Mouse (Mus musculus) ES-Bruce4 (cell line): ENCODE data around the gene Fstl4. TPM values are rescaled to one million over a fixed set of nuclear protein-coding genes. Genes with fewer than 3 reads are reported as not detected.

Source experiments
- H3K27ac ChIP-seq: 2 replicates; pipeline ENCODE4 v1.5.1; 2012; ENCODE audit warnings: low read length, inconsistent platforms; ENCODE audit not compliant: insufficient read depth
- H3K27me3 ChIP-seq: 2 replicates; pipeline ENCODE4 v1.6.1; 2012; ENCODE audit warnings: mild to moderate bottlenecking, low read length, inconsistent platforms; ENCODE audit not compliant: control insufficient read depth, poor library complexity, insufficient read depth, severe bottlenecking
- H3K36me3 ChIP-seq: 2 replicates; pipeline ENCODE4 v1.6.1; 2012; ENCODE audit warnings: inconsistent platforms, mild to moderate bottlenecking, low read length, moderate library complexity; ENCODE audit not compliant: control insufficient read depth, poor library complexity, insufficient read depth, severe bottlenecking
- H3K4me1 ChIP-seq: one replicate; pipeline ENCODE4 v1.8.1; 2011; ENCODE audit warnings: low read length; ENCODE audit not compliant: control insufficient read depth, insufficient read depth
- H3K4me3 ChIP-seq: 2 replicates; pipeline ENCODE4 v1.5.1; 2011; ENCODE audit warnings: low read depth, mild to moderate bottlenecking, low read length
- H3K9ac ChIP-seq: 2 replicates; pipeline ENCODE4 v1.6.1; 2012; ENCODE audit warnings: low read depth, mild to moderate bottlenecking, inconsistent platforms; ENCODE audit not compliant: poor library complexity, severe bottlenecking
- H3K9me3 ChIP-seq: replicated peaks from 2 replicates; pipeline ENCODE4 v1.6.1; 2012; ENCODE audit warnings: mild to moderate bottlenecking, low read length, inconsistent platforms; ENCODE audit not compliant: control insufficient read depth, poor library complexity, insufficient read depth, severe bottlenecking
- CTCF ChIP-seq: IDR thresholded peaks from one replicate; pipeline ENCODE4 v1.8.1; 2011; ENCODE audit warnings: low read depth, low read length
- EP300 ChIP-seq: IDR thresholded peaks from 2 replicates; pipeline ENCODE4 v1.6.1; 2011; ENCODE audit warnings: low read depth, low read length; ENCODE audit not compliant: insufficient read depth
- POLR2A ChIP-seq: IDR thresholded peaks from one replicate; pipeline ENCODE4 v1.8.1; 2011; ENCODE audit warnings: low read length; ENCODE audit not compliant: insufficient read depth
- polyA plus RNA-seq: library from polyadenylated mRNA; stranded (reverse); fragments of >200 nt; gene quantifications from 2 replicates; pipeline ENCODE4 v1.2.4, GENCODE M21; 2011; ENCODE audit warnings: low read depth; ENCODE audit not compliant: missing spikeins, insufficient read depth, insufficient read length

The Fstl4 gene
- polyA plus RNA-seq, 1 experiment = not detected

DNA sequence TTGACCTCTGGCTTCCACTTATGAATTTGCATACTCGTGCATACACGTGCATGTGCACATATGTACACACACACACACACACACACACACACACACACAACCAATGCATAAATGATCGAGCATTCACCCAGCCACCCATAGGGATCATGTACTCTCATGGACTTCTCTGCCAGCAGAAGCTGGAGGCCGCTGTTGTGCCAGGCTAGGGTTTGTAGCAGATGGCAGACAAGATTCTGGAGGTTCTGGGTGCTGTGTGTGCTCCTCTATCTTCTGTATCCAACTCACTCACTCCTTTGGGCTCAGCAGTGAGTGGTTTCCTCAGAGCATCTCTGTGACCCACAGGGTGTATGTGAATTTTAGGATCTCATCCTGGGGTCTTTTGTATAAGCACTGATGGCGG, 230.3 kb downstream of the Fstl4 start:
- no peak for TF ChIP-seq EP300
- TF ChIP-seq POLR2A = no peak
- 0 out of 2 replicates have a peak, but pooled peaks cover 2% of the 10 kb centered on the region for H3K9me3 ChIP-seq
- H3K9ac ChIP-seq = no peak overlapping the region
- H3K27ac ChIP-seq = no peak overlapping the region
- H3K36me3 ChIP-seq = no peaks in the 10 kb centered on the region
- no peaks in the 10 kb centered on the region for H3K27me3 ChIP-seq
- no peak overlapping the region for H3K4me3 ChIP-seq
- no peaks in the 10 kb centered on the region for H3K4me1 ChIP-seq

- no peak for TF ChIP-seq CTCF
- TF ChIP-seq EP300 = no peak
- no peak for TF ChIP-seq POLR2A
- no peaks in the 10 kb centered on the region for H3K27me3 ChIP-seq
- H3K9ac ChIP-seq = no peak overlapping the region
- H3K36me3 ChIP-seq = no peaks in the 10 kb centered on the region
- H3K4me1 ChIP-seq = no peaks in the 10 kb centered on the region
- 0 out of 2 replicates have a peak, but pooled peaks cover 2% of the 10 kb centered on the region for H3K9me3 ChIP-seq
- H3K4me3 ChIP-seq = no peak overlapping the region
- H3K27ac ChIP-seq = no peak overlapping the region
Observed at GRCm38 (mm10) chr11:52996434-52997093, 232.1 kb downstream of the Fstl4 start.

DNA sequence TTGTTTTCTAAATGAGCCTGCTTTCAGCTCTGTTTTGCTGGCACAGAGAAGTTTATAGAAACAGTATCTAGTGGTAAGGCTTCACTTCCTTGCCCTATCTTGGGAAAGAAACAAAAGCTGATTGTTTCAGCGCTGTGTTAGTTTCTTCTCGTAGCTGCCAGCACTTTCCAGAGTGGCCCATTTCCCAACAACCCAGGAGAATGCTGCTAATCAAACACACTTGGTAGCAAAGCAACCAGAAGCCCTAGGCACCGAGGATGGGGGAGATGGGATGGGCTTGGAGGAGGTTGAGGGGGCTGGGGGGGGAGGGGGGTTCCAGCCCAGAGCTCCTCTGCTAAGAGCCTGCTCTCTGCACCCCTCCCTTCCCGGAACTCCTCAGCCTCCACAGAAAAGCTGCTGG, 233.0 kb downstream of the Fstl4 start:
- Histone ChIP-seq H3K27ac (no peak overlapping the region), H3K27me3 (no peaks in the 10 kb centered on the region), H3K4me1 (no peaks in the 10 kb centered on the region), H3K9me3 (0 out of 2 replicates have a peak, but pooled peaks cover 2% of the 10 kb centered on the region), H3K9ac (no peak overlapping the region), H3K36me3 (no peaks in the 10 kb centered on the region), H3K4me3 (no peak overlapping the region)
- TF ChIP-seq POLR2A (no peak), CTCF (no peak), EP300 (no peak)

GRCm38 (mm10) chr11:53000226-53000625, 235.8 kb downstream of the Fstl4 start:
- H3K4me3 ChIP-seq = no peak overlapping the region
- H3K36me3 ChIP-seq = no peaks in the 10 kb centered on the region
- no peaks in the 10 kb centered on the region for H3K4me1 ChIP-seq
- TF ChIP-seq CTCF (no peak), EP300 (no peak), POLR2A (no peak)
- H3K9ac ChIP-seq = no peak overlapping the region
- no peak overlapping the region for H3K27ac ChIP-seq
- no peaks in the 10 kb centered on the region for H3K27me3 ChIP-seq
- H3K9me3 ChIP-seq = 0 out of 2 replicates have a peak, but pooled peaks cover 2% of the 10 kb centered on the region

DNA sequence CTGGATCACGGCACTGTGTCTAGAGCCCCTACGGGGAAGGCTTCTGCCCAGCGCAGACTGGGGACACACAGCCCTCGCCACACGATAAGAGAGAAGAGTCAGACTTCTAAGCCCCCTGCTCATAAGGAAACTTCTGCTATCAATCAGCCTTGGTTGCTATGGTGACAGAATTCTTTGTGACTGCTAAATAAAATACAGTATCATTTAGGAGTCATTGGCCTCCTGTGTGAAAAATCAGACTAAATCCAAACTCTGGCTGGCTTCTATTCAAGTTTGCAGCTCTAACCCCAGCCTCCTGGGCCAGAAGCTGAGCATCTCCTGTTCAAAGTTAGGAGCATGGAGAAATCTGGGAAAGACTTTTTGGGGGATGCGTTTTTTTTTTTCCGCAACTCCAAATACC, 238.9 kb downstream of the Fstl4 start:
- Histone ChIP-seq H3K4me1 (no peaks in the 10 kb centered on the region), H3K9ac (no peak overlapping the region), H3K4me3 (no peak overlapping the region), H3K27ac (no peak overlapping the region), H3K9me3 (0 out of 2 replicates have a peak, but pooled peaks cover 2% of the 10 kb centered on the region), H3K36me3 (no peaks in the 10 kb centered on the region), H3K27me3 (no peaks in the 10 kb centered on the region)
- no peak for TF ChIP-seq EP300
- no peak for TF ChIP-seq CTCF
- TF ChIP-seq POLR2A = no peak

GRCm38 (mm10) chr11:53003811-53004210, 239.4 kb downstream of the Fstl4 start:
- H3K9ac ChIP-seq = no peak overlapping the region

More at GRCm38 (mm10) chr11:53003811-53004210, 239.4 kb downstream of the Fstl4 start:
- no peak for TF ChIP-seq CTCF
- TF ChIP-seq POLR2A = no peak
- H3K27ac ChIP-seq = no peak overlapping the region
- no peaks in the 10 kb centered on the region for H3K36me3 ChIP-seq
- H3K27me3 ChIP-seq = no peaks in the 10 kb centered on the region
- H3K4me3 ChIP-seq = no peak overlapping the region
- no peaks in the 10 kb centered on the region for H3K4me1 ChIP-seq
- 0 out of 2 replicates have a peak, but pooled peaks cover 2% of the 10 kb centered on the region for H3K9me3 ChIP-seq
